Mouse (Mus musculus) small intestine, adult 2 months (tissue): Measurements from ENCODE around the gene Duxbl2.
"Not testable (repeated sequence)": the region's sequence is repeated elsewhere in the genome, so short reads cannot be mapped to it uniquely, and the experiment has no call there.

ENCODE experiments used
- CTCF ChIP-seq: fragments of 200-500 bp; IDR thresholded peaks from 2 replicates; pipeline ENCODE4 v1.5.1; 2012; ENCODE audit warnings: low read depth, mild to moderate bottlenecking, control low read depth, inconsistent platforms, low read length, moderate library complexity, mixed read lengths; ENCODE audit not compliant: insufficient replicate concordance, insufficient read length; ENCODE audit errors: extremely low read depth
- POLR2A ChIP-seq: fragments of 200-500 bp; IDR thresholded peaks from 2 replicates; pipeline ENCODE4 v1.6.1; 2012; ENCODE audit warnings: low read depth, mild to moderate bottlenecking, control low read depth, inconsistent platforms, low read length, moderate library complexity

- TF ChIP-seq POLR2A, CTCF: not testable (repeated sequence)
Measured at GRCm38 (mm10) chr14:26118150-26118549, at the start of gene Duxbl2.
